Mouse (Mus musculus) kidney, embryonic 15.5 days (tissue): ENCODE results near the gene Fetub. TPM values are rescaled to one million over a fixed set of nuclear protein-coding genes. Genes with fewer than 3 reads are reported as not detected.

Source experiments
- ATAC-seq: fragments of 200-750 bp; cut with Nextera tagmentation; replicated peaks from 2 replicates; pipeline ENCODE4 v1.8.0; 2017; ENCODE audit warnings: moderate TSS enrichment; ENCODE audit not compliant: low FRiP score
- H3K27ac ChIP-seq: fragments of 300-500 bp; sonication (generic); 2 replicates; pipeline ENCODE4 v1.5.1; 2015; ENCODE audit warnings: mild to moderate bottlenecking, inconsistent platforms
- H3K27me3 ChIP-seq: fragments of 300-500 bp; sonication (generic); 2 replicates; pipeline ENCODE4 v1.6.1; 2015; ENCODE audit warnings: inconsistent platforms
- H3K36me3 ChIP-seq: fragments of 300-500 bp; sonication (generic); 2 replicates; pipeline ENCODE4 v1.6.1; 2015; ENCODE audit warnings: inconsistent platforms
- H3K4me1 ChIP-seq: fragments of 300-500 bp; sonication (generic); 2 replicates; pipeline ENCODE4 v1.6.1; 2015; ENCODE audit warnings: inconsistent platforms
- H3K4me2 ChIP-seq: fragments of 300-500 bp; sonication (generic); 2 replicates; pipeline ENCODE4 v1.6.1; 2015; ENCODE audit warnings: moderate library complexity, mild to moderate bottlenecking, inconsistent platforms
- H3K4me3 ChIP-seq: fragments of 300-500 bp; sonication (generic); replicated peaks from 2 replicates; pipeline ENCODE4 v1.5.1; 2015; ENCODE audit warnings: mild to moderate bottlenecking, inconsistent platforms
- H3K9ac ChIP-seq: fragments of 300-500 bp; sonication (generic); 2 replicates; pipeline ENCODE4 v1.6.1; 2015; ENCODE audit warnings: mild to moderate bottlenecking, inconsistent platforms
- H3K9me3 ChIP-seq: fragments of 300-500 bp; sonication (generic); replicated peaks from 2 replicates; pipeline ENCODE4 v1.6.1; 2016; ENCODE audit warnings: inconsistent platforms
- WGBS: fragments of 180-500 bp; shearing (Covaris S2); methylation state at CpG from one replicate; pipeline ENCODE4 v1.1.7; 2015; ENCODE audit warnings: mixed read lengths; 5-methylcytosine and 5-hydroxymethylcytosine counted together
- polyA plus RNA-seq: library from polyadenylated mRNA; unstranded; fragments of >200 nt; fragmentation: Nextera tagmentation; extraction: Ambion mirVana; gene quantifications from 2 replicates; pipeline ENCODE4 v1.2.1, GENCODE M21; 2015

Gene Fetub
- polyA plus RNA-seq, 1 experiment from 2014 or later: 0.29 TPM

GRCm38 (mm10) chr16:22888835-22889234 is 29.3 kb upstream of the Fetub start:
- peaks cover 7% of the 10 kb centered on the region for H3K4me1 ChIP-seq
- no peak overlapping the region for H3K4me2 ChIP-seq
- no peak overlapping the region for H3K9ac ChIP-seq
- H3K27ac ChIP-seq: no peak overlapping the region
- no peaks in the 10 kb centered on the region for H3K27me3 ChIP-seq
- H3K36me3 ChIP-seq: no peaks in the 10 kb centered on the region
- H3K9me3 ChIP-seq: no peaks in the 10 kb centered on the region
- 80% methylated on average over 4 of the region's 4 CpGs for WGBS
- H3K4me3 ChIP-seq: no peak overlapping the region
- ATAC-seq: no peak

- no peak overlapping the region for H3K27ac ChIP-seq
- no peaks in the 10 kb centered on the region for H3K9me3 ChIP-seq
- H3K9ac ChIP-seq: no peak overlapping the region
- H3K36me3 ChIP-seq: no peaks in the 10 kb centered on the region
- H3K4me1 ChIP-seq: peaks cover 7% of the 10 kb centered on the region
- H3K4me2 ChIP-seq: no peak overlapping the region
- 91% methylated on average over 8 of the region's 8 CpGs for WGBS
- no peaks in the 10 kb centered on the region for H3K27me3 ChIP-seq
- H3K4me3 ChIP-seq: no peak overlapping the region
- ATAC-seq: no peak
Measured at GRCm38 (mm10) chr16:22889716-22890115, 28.4 kb upstream of the Fetub start.

- H3K4me2 ChIP-seq: no peak within 1 kb of the TSS
- no peak for ATAC-seq
Measured at GRCm38 (mm10) chr16:22890683-22891510, 27.2 kb upstream of the Fetub start, which contains the start of gene Ahsg. TSS of gene Ahsg (plus strand) at chr16:22891277.

GRCm38 (mm10) chr16:22891733-22892154 is 26.4 kb upstream of the Fetub start:
- ATAC-seq: no peak
- WGBS: 90% methylated on average over 8 of the region's 8 CpGs
- no peaks in the 10 kb centered on the region for H3K9me3 ChIP-seq
- no peaks in the 10 kb centered on the region for H3K4me1 ChIP-seq
- H3K9ac ChIP-seq: no peak overlapping the region
- no peak overlapping the region for H3K27ac ChIP-seq
- no peak overlapping the region for H3K4me3 ChIP-seq
- H3K36me3 ChIP-seq: no peaks in the 10 kb centered on the region
- no peaks in the 10 kb centered on the region for H3K27me3 ChIP-seq
- no peak overlapping the region for H3K4me2 ChIP-seq

More at GRCm38 (mm10) chr16:22890683-22891510, 27.2 kb upstream of the Fetub start, which contains the start of gene Ahsg:
- Histone ChIP-seq H3K27ac (no peak within 1 kb of the TSS), H3K4me3 (no peak within 1 kb of the TSS), H3K9me3 (no peaks in the 10 kb centered on the region), H3K36me3 (no peaks in the 10 kb centered on the region), H3K27me3 (no peaks in the 10 kb centered on the region), H3K9ac (no peak within 1 kb of the TSS), H3K4me1 (no peaks in the 10 kb centered on the region)
- WGBS: 83% methylated on average over 11 of the region's 11 CpGs

GRCm38 (mm10) chr16:22894095-22894494 is 24.0 kb upstream of the Fetub start:
- H3K27ac ChIP-seq: no peak overlapping the region

GRCm38 (mm10) chr16:22896618-22897017 is 21.5 kb upstream of the Fetub start:
- Histone ChIP-seq H3K4me1 (no peaks in the 10 kb centered on the region), H3K36me3 (no peaks in the 10 kb centered on the region), H3K27ac (no peak overlapping the region), H3K9ac (no peak overlapping the region), H3K4me2 (no peak overlapping the region), H3K27me3 (no peaks in the 10 kb centered on the region), H3K4me3 (no peak overlapping the region), H3K9me3 (no peaks in the 10 kb centered on the region)
- ATAC-seq: no peak
- 63% methylated on average over 2 of the region's 2 CpGs for whole genome bisulfite sequencing

More at GRCm38 (mm10) chr16:22894095-22894494, 24.0 kb upstream of the Fetub start:
- Histone ChIP-seq H3K4me1 (no peaks in the 10 kb centered on the region), H3K36me3 (no peaks in the 10 kb centered on the region), H3K27me3 (no peaks in the 10 kb centered on the region), H3K9ac (no peak overlapping the region), H3K9me3 (no peaks in the 10 kb centered on the region), H3K4me2 (no peak overlapping the region), H3K4me3 (no peak overlapping the region)
- 75% methylated on average over 7 of the region's 8 CpGs for WGBS
- 0 out of 2 replicates have a peak, but pooled peaks have one; percentile 54 for ATAC-seq

- Histone ChIP-seq H3K9ac (no peak overlapping the region), H3K27me3 (no peaks in the 10 kb centered on the region), H3K9me3 (no peaks in the 10 kb centered on the region), H3K4me3 (no peak overlapping the region), H3K4me2 (no peak overlapping the region), H3K36me3 (no peaks in the 10 kb centered on the region), H3K4me1 (no peaks in the 10 kb centered on the region), H3K27ac (no peak overlapping the region)
- ATAC-seq: no peak
- WGBS: 48% methylated on average over 5 of the region's 5 CpGs
Measured at GRCm38 (mm10) chr16:22899346-22899745, 18.8 kb upstream of the Fetub start.

GRCm38 (mm10) chr16:22899866-22900570 is 18.1 kb upstream of the Fetub start:
- Histone ChIP-seq H3K36me3 (no peaks in the 10 kb centered on the region), H3K27ac (no peak overlapping the region), H3K4me2 (no peak overlapping the region), H3K4me1 (no peaks in the 10 kb centered on the region), H3K9me3 (no peaks in the 10 kb centered on the region), H3K27me3 (no peaks in the 10 kb centered on the region), H3K4me3 (no peak overlapping the region), H3K9ac (no peak overlapping the region)
- ATAC-seq: no peak
- 75% methylated on average over 10 of the region's 10 CpGs for WGBS

GRCm38 (mm10) chr16:22901326-22901725 is 16.8 kb upstream of the Fetub start:
- WGBS: 72% methylated on average over 3 of the region's 3 CpGs
- no peak overlapping the region for H3K9ac ChIP-seq
- ATAC-seq: no peak
- H3K27me3 ChIP-seq: no peaks in the 10 kb centered on the region
- H3K36me3 ChIP-seq: no peaks in the 10 kb centered on the region
- no peaks in the 10 kb centered on the region for H3K4me1 ChIP-seq
- no peaks in the 10 kb centered on the region for H3K9me3 ChIP-seq
- no peak overlapping the region for H3K4me3 ChIP-seq
- H3K4me2 ChIP-seq: no peak overlapping the region
- H3K27ac ChIP-seq: no peak overlapping the region

GRCm38 (mm10) chr16:22909290-22909689 is 8.8 kb upstream of the Fetub start:
- Histone ChIP-seq H3K36me3 (no peaks in the 10 kb centered on the region), H3K27ac (no peak overlapping the region), H3K9ac (no peak overlapping the region), H3K4me3 (no peak overlapping the region), H3K4me2 (no peak overlapping the region), H3K27me3 (no peaks in the 10 kb centered on the region), H3K9me3 (no peaks in the 10 kb centered on the region), H3K4me1 (no peaks in the 10 kb centered on the region)
- WGBS: 92% methylated on average over 6 of the region's 6 CpGs
- no peak for ATAC-seq

GRCm38 (mm10) chr16:22911986-22912385 is 6.1 kb upstream of the Fetub start:
- 91% methylated on average over 3 of the region's 3 CpGs for WGBS

GRCm38 (mm10) chr16:22912886-22913285 is 5.2 kb upstream of the Fetub start:
- WGBS: 83% methylated on average over 6 of the region's 6 CpGs
- ATAC-seq: no peak
- no peaks in the 10 kb centered on the region for H3K4me1 ChIP-seq
- no peak overlapping the region for H3K27ac ChIP-seq
- no peak overlapping the region for H3K4me3 ChIP-seq
- no peaks in the 10 kb centered on the region; the same call in 1 of the 2 replicates for H3K9me3 ChIP-seq
- H3K4me2 ChIP-seq: no peak overlapping the region
- H3K27me3 ChIP-seq: no peaks in the 10 kb centered on the region
- no peak overlapping the region for H3K9ac ChIP-seq
- H3K36me3 ChIP-seq: no peaks in the 10 kb centered on the region

More at GRCm38 (mm10) chr16:22911986-22912385, 6.1 kb upstream of the Fetub start:
- H3K36me3 ChIP-seq: no peaks in the 10 kb centered on the region
- no peaks in the 10 kb centered on the region; the same call in 1 of the 2 replicates for H3K9me3 ChIP-seq
- no peak overlapping the region for H3K4me2 ChIP-seq
- H3K27me3 ChIP-seq: no peaks in the 10 kb centered on the region
- no peak overlapping the region for H3K4me3 ChIP-seq
- no peak overlapping the region for H3K27ac ChIP-seq
- no peak overlapping the region for H3K9ac ChIP-seq
- ATAC-seq: no peak
- no peaks in the 10 kb centered on the region for H3K4me1 ChIP-seq
